In genomic region chr14:55761163-55761562, GRCm38 (mm10) we compare ENCODE assay signal across 9 mouse cellular contexts. TPM values are rescaled to one million over a fixed set of nuclear protein-coding genes. Genes with fewer than 3 reads are reported as not detected.
A peak's percentile ranks its signal among the peaks of the same experiment; 100 is the strongest.
DNase-seq lines count a peak whose midpoint lies in the region; ATAC-seq and TF ChIP-seq lines count a peak whose summit lies in the region.
"Had no signal": no experiment of that assay in that cellular context is flagged by ENCODE, and none has a peak within 500 bp of the region (broad histone marks: within the 10 kb centered on the region; RNA-seq: fewer than 3 reads in every experiment).

Gene Ltb4r2 (plus strand): TSS chr14:55761428.

- peaks cover 50% of the 10 kb centered on the region for H3K4me1 ChIP-seq in heart, embryonic 10.5 days
- H3K4me1 ChIP-seq in ES-Bruce4 (ENCODE audit: control insufficient read depth, insufficient read depth, low read length): no peaks in the 10 kb centered on the region
- no peaks in the 10 kb centered on the region; the same call in 1 of the 2 replicates for H3K4me1 ChIP-seq in forebrain, postnatal 0 days (ENCODE audit: insufficient read depth)
- H3K4me1 ChIP-seq in liver, embryonic 15.5 days (replicated peaks): peaks cover 41% of the 10 kb centered on the region

- peak within 1 kb of the TSS; percentile 90 for H3K27ac ChIP-seq in heart, embryonic 10.5 days
- H3K27ac ChIP-seq in ES-Bruce4 (ENCODE audit: insufficient read depth, low read length): no peak within 1 kb of the TSS
- peak within 1 kb of the TSS; percentile 77 for H3K27ac ChIP-seq in forebrain, postnatal 0 days (ENCODE audit: low read depth, low read length)
- H3K27ac ChIP-seq in liver, embryonic 15.5 days (replicated peaks): peak within 1 kb of the TSS; percentile 70

- peaks cover 7% of the 10 kb centered on the region; the same call in 1 of the 2 replicates for H3K36me3 ChIP-seq in heart, embryonic 10.5 days
- H3K36me3 ChIP-seq in ES-Bruce4 (ENCODE audit: control insufficient read depth, insufficient read depth, low read length, poor library complexity, severe bottlenecking): 0 out of 2 replicates have a peak, but pooled peaks cover 2% of the 10 kb centered on the region
- H3K36me3 ChIP-seq in forebrain, postnatal 0 days (ENCODE audit: insufficient read depth): peaks cover under 1% of the 10 kb centered on the region; the same call in 1 of the 2 replicates
- H3K36me3 ChIP-seq in liver, embryonic 15.5 days (replicated peaks): peaks cover 7% of the 10 kb centered on the region

- peak within 1 kb of the TSS; percentile 96 for H3K4me2 ChIP-seq in forebrain, postnatal 0 days (ENCODE audit: low read depth)
- H3K4me2 ChIP-seq in liver, embryonic 15.5 days: peak within 1 kb of the TSS; percentile 79

- TF ChIP-seq POLR2A in ES-Bruce4 (IDR thresholded peaks at IDR 0.05; ENCODE audit: insufficient read depth, low read length): no peak

- WGBS in heart, embryonic 10.5 days: 55% methylated on average over 6 of the region's 6 CpGs
- WGBS in forebrain, postnatal 0 days: 72% methylated on average over 6 of the region's 6 CpGs
- WGBS in liver, embryonic 15.5 days (ENCODE audit: insufficient replicate concordance): 76% methylated on average over 6 of the region's 6 CpGs

- H3K27me3 ChIP-seq in heart, embryonic 10.5 days (ENCODE audit: insufficient read depth, poor library complexity, severe bottlenecking): peaks cover 54% of the 10 kb centered on the region
- H3K27me3 ChIP-seq in ES-Bruce4 (ENCODE audit: control insufficient read depth, insufficient read depth, low read length, poor library complexity, severe bottlenecking): no peaks in the 10 kb centered on the region
- peaks cover 7% of the 10 kb centered on the region for H3K27me3 ChIP-seq in forebrain, postnatal 0 days (ENCODE audit: insufficient read depth, low read length)
- H3K27me3 ChIP-seq in liver, embryonic 15.5 days: peaks cover 53% of the 10 kb centered on the region

- intact Hi-C loops in gastrocnemius, postnatal 14 days (cut with DNase I; ENCODE audit: low total_unique reads): no loop called here

- no peak for TF ChIP-seq EP300 in ES-Bruce4 (IDR thresholded peaks at IDR 0.05; ENCODE audit: insufficient read depth, low read depth, low read length)

- H3K9ac ChIP-seq in ES-Bruce4 (ENCODE audit: low read depth, poor library complexity, severe bottlenecking): peak within 1 kb of the TSS; percentile 76
- peak within 1 kb of the TSS; percentile 84 for H3K9ac ChIP-seq in forebrain, postnatal 0 days
- peak within 1 kb of the TSS; percentile 42; the same call in 1 of the 2 replicates for H3K9ac ChIP-seq in liver, embryonic 15.5 days

- no peak for ATAC-seq in forebrain, postnatal 0 days
- no peak for ATAC-seq in liver, embryonic 15.5 days (ENCODE audit: insufficient read depth)

- H3K9me3 ChIP-seq in heart, embryonic 10.5 days: no peaks in the 10 kb centered on the region
- H3K9me3 ChIP-seq in ES-Bruce4 (replicated peaks; ENCODE audit: control insufficient read depth, insufficient read depth, low read length, poor library complexity, severe bottlenecking): no peaks in the 10 kb centered on the region
- no peaks in the 10 kb centered on the region for H3K9me3 ChIP-seq in forebrain, postnatal 0 days (ENCODE audit: low read length)
- H3K9me3 ChIP-seq in liver, embryonic 15.5 days (replicated peaks): no peaks in the 10 kb centered on the region

- DNase-seq in heart, embryonic 10.5 days (ENCODE audit: low spot score): no peak
- DNase-seq in heart, adult 8-10 months (ENCODE audit: low spot score): no peak
- no peak for DNase-seq in forebrain, postnatal 0 days
- DNase-seq in ovary, postnatal 14 days (ENCODE audit: low spot score): no peak
- DNase-seq in gastrocnemius, postnatal 25 days: no peak
- DNase-seq in gastrocnemius, postnatal 14 days: no peak
- DNase-seq: kidney, adult 9 months had no signal

- no peak for TF ChIP-seq CTCF in ES-Bruce4 (IDR thresholded peaks at IDR 0.05; ENCODE audit: low read depth, low read length)
- TF ChIP-seq CTCF in forebrain, postnatal 0 days (IDR thresholded peaks at IDR 0.05; ENCODE audit: low read depth): no peak

- peak within 1 kb of the TSS; percentile 72 for H3K4me3 ChIP-seq in heart, embryonic 10.5 days
- peak within 1 kb of the TSS; percentile 56 for H3K4me3 ChIP-seq in ES-Bruce4 (ENCODE audit: low read depth, low read length)
- H3K4me3 ChIP-seq in forebrain, postnatal 0 days (ENCODE audit: low read depth, low read length): peak within 1 kb of the TSS; percentile 50
- peak within 1 kb of the TSS; percentile 52 for H3K4me3 ChIP-seq in liver, embryonic 15.5 days (replicated peaks)

RNA-seq across cellular contexts. Expression of gene Ltb4r2, which starts in this region (rescaled TPM):
- 0.44 and 1.1 TPM in 2 replicates for polyA plus RNA-seq in heart, embryonic 10.5 days (2016; fragmentation: Nextera tagmentation; extraction: Ambion mirVana)
- under 1 TPM; 0.06 to 0.19 (median 0.13) TPM for total RNA-seq in heart, adult 8-10 months (2022)
- polyA plus RNA-seq in ES-Bruce4 (2011; ENCODE audit: insufficient read depth, insufficient read length, low read depth, missing spikeins): 5.3 and 6.8 TPM in 2 replicates
- 0.38 TPM in 2 replicates for total RNA-seq in forebrain, postnatal 0 days (2014; rRNA removed)
- polyA plus RNA-seq in forebrain, postnatal 0 days (2015; fragmentation: Nextera tagmentation; extraction: Ambion mirVana): 0.65 and 1.1 TPM in 2 replicates
- polyA plus RNA-seq in liver, embryonic 15.5 days (2015; fragmentation: Nextera tagmentation; extraction: Ambion mirVana): 0.74 and 0.93 TPM in 2 replicates
- under 1 TPM in 1 of 2 experiments, not detected in 1; 0.10 TPM for total RNA-seq in gastrocnemius, postnatal 25 days (2021)
- under 1 TPM in 1 of 2 experiments, not detected in 1; 0.12 TPM for total RNA-seq in gastrocnemius, postnatal 14 days (2021)
